ENCODE assay signal across 10 mouse cellular contexts in the genomic region with DNA sequence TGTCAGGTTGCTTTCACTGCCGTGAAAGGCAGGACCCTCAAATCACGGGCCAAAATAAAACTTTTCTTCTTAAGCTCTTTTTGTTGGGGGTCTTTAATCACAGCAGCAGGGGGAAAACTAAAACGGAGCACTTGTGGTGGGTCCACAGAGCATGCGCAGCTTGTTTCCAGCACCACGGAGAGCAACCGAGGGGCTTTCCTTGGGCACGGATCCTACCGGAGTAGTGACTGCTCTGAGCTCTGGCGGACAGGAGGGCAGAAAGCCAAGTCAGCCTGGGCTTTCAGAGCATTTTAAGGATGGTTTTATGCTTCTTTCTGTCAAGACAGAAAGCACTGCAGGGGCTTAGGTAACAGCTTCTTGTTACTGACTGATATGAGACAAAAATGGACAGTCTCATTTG. TPM values are rescaled to one million over a fixed set of nuclear protein-coding genes. Genes with fewer than 3 reads are reported as not detected.
DNase-seq lines count a peak whose midpoint lies in the region; ATAC-seq lines count a peak whose summit lies in the region.
"Had no signal": no experiment of that assay in that cellular context is flagged by ENCODE, and none has a peak within 500 bp of the region (broad histone marks: within the 10 kb centered on the region; RNA-seq: fewer than 3 reads in every experiment).

No protein-coding gene starts in this region.

- WGBS in hindbrain, embryonic 11.5 days, result 16% methylated on average over 9 of the region's 9 CpGs
- 15% methylated on average over 9 of the region's 9 CpGs for WGBS in hindbrain, embryonic 16.5 days

- H3K4me1 ChIP-seq in hindbrain, embryonic 11.5 days (replicated peaks; ENCODE audit: control insufficient read depth, insufficient read depth, low read length), result no peaks in the 10 kb centered on the region
- no peaks in the 10 kb centered on the region for H3K4me1 ChIP-seq in hindbrain, embryonic 16.5 days (ENCODE audit: control insufficient read depth, insufficient read depth, low read depth, low read length)
- H3K4me1 ChIP-seq: heart, embryonic 10.5 days; limb, embryonic 13.5 days had no signal

- ATAC-seq in hindbrain, embryonic 11.5 days (ENCODE audit: low FRiP score), result no peak
- ATAC-seq in hindbrain, embryonic 16.5 days, result no peak

- no peak overlapping the region for H3K4me3 ChIP-seq in hindbrain, embryonic 11.5 days (ENCODE audit: low read depth, low read length)
- H3K4me3 ChIP-seq in hindbrain, embryonic 16.5 days (ENCODE audit: low read length), result no peak overlapping the region
- H3K4me3 ChIP-seq: heart, embryonic 10.5 days; limb, embryonic 13.5 days had no signal

- H3K36me3 ChIP-seq in hindbrain, embryonic 11.5 days (ENCODE audit: control insufficient read depth, insufficient read depth, low read length), result no peaks in the 10 kb centered on the region
- H3K36me3 ChIP-seq in hindbrain, embryonic 16.5 days (ENCODE audit: control insufficient read depth, insufficient read depth, low read length), result no peaks in the 10 kb centered on the region
- H3K36me3 ChIP-seq: heart, embryonic 10.5 days; limb, embryonic 13.5 days had no signal

- DNase-seq in hindbrain, embryonic 11.5 days (ENCODE audit: low spot score), result peak; percentile 59
- DNase-seq in ovary, postnatal 36 days (ENCODE audit: low spot score), result peak; percentile 22
- DNase-seq in ovary, postnatal 10 days (ENCODE audit: low spot score), result no peak
- peak; percentile 39 for DNase-seq in embryo, embryonic 11.5 days (ENCODE audit: low read depth, low spot score)
- DNase-seq in retina, postnatal 1 day, result peak; percentile 34
- no peak for DNase-seq in gastrocnemius, postnatal 36 days
- no peak for DNase-seq in layer of hippocampus, postnatal 36 days

- no peaks in the 10 kb centered on the region; the same call in 1 of the 2 replicates for H3K27me3 ChIP-seq in hindbrain, embryonic 11.5 days (ENCODE audit: control insufficient read depth, insufficient read depth, low read length)
- no peaks in the 10 kb centered on the region for H3K27me3 ChIP-seq in hindbrain, embryonic 16.5 days (replicated peaks; ENCODE audit: control insufficient read depth, insufficient read depth, low read length)
- H3K27me3 ChIP-seq: limb, embryonic 13.5 days had no signal

- no peaks in the 10 kb centered on the region for H3K9me3 ChIP-seq in hindbrain, embryonic 11.5 days (ENCODE audit: control insufficient read depth, low read length)
- H3K9me3 ChIP-seq in hindbrain, embryonic 16.5 days (ENCODE audit: control insufficient read depth, low read length), result no peaks in the 10 kb centered on the region
- H3K9me3 ChIP-seq: heart, embryonic 10.5 days; limb, embryonic 13.5 days had no signal

- H3K9ac ChIP-seq in hindbrain, embryonic 11.5 days (ENCODE audit: low read depth, low read length), result no peak overlapping the region
- no peak overlapping the region for H3K9ac ChIP-seq in hindbrain, embryonic 16.5 days (ENCODE audit: low read depth, low read length)
- H3K9ac ChIP-seq: limb, embryonic 13.5 days had no signal

- H3K4me2 ChIP-seq in hindbrain, embryonic 11.5 days (replicated peaks; ENCODE audit: low read depth, low read length), result no peak overlapping the region
- no peak overlapping the region for H3K4me2 ChIP-seq in hindbrain, embryonic 16.5 days (ENCODE audit: low read length)
- H3K4me2 ChIP-seq: limb, embryonic 13.5 days had no signal

- intact Hi-C loops in gastrocnemius, postnatal 36 days (cut with DNase I), result no loop called here

- H3K27ac ChIP-seq in hindbrain, embryonic 11.5 days (ENCODE audit: low read depth, low read length), result no peak overlapping the region
- no peak overlapping the region for H3K27ac ChIP-seq in hindbrain, embryonic 16.5 days (ENCODE audit: low read depth, low read length)
- H3K27ac ChIP-seq: heart, embryonic 10.5 days; limb, embryonic 13.5 days had no signal

RNA-seq across cellular contexts. Expression of a gene that starts 38.3 kb away (rescaled TPM):
- 3.3 and 3.9 TPM in 2 replicates for polyA plus RNA-seq in hindbrain, embryonic 11.5 days (2014; fragmentation: Nextera tagmentation; extraction: Ambion mirVana)
- polyA plus RNA-seq in hindbrain, embryonic 16.5 days (2015; fragmentation: Nextera tagmentation; extraction: Ambion mirVana), result 2.7 and 3.0 TPM in 2 replicates
- under 1 TPM in 1 of 2 experiments, not detected in 1; 0.08 TPM for total RNA-seq in gastrocnemius, postnatal 36 days (2021)
- total RNA-seq in layer of hippocampus, postnatal 36 days (2021), result 1 to 10 TPM in 1 of 2 experiments, under 1 TPM in 1; 0.87 to 2.6 TPM

Comparison
In these comparisons a context has a peak if more than half of its experiments do, and no peak if none do; other contexts are left out.
1. DNase-seq: peak in hindbrain, embryonic 11.5 days (single experiment), ovary, postnatal 36 days (single experiment), embryo, embryonic 11.5 days (single experiment) and retina, postnatal 1 day (single experiment); none in ovary, postnatal 10 days (single experiment), gastrocnemius, postnatal 36 days (0 of 2) and layer of hippocampus, postnatal 36 days (0 of 2).